Mouse (Mus musculus) ES-E14 (cell line): ENCODE measurements around the gene Dab2ip.

Experiments used
- CHD2 ChIP-seq: IDR thresholded peaks from 2 replicates; pipeline ENCODE4 v1.6.1; 2014; ENCODE audit warnings: mild to moderate bottlenecking, low read depth, low read length, inconsistent platforms
- MAFK ChIP-seq: IDR thresholded peaks from 2 replicates; pipeline ENCODE4 v1.6.1; 2014; ENCODE audit warnings: mild to moderate bottlenecking, low read depth, low read length, inconsistent platforms; ENCODE audit not compliant: insufficient read depth
- ZC3H11A ChIP-seq: IDR thresholded peaks from 2 replicates; pipeline ENCODE4 v1.6.1; 2012; ENCODE audit warnings: low read depth, mild to moderate bottlenecking, inconsistent platforms, low read length, borderline replicate concordance
- ZNF384 ChIP-seq: IDR thresholded peaks from 2 replicates; pipeline ENCODE4 v1.6.1; 2012; ENCODE audit warnings: low read depth, low read length, inconsistent platforms

DNA sequence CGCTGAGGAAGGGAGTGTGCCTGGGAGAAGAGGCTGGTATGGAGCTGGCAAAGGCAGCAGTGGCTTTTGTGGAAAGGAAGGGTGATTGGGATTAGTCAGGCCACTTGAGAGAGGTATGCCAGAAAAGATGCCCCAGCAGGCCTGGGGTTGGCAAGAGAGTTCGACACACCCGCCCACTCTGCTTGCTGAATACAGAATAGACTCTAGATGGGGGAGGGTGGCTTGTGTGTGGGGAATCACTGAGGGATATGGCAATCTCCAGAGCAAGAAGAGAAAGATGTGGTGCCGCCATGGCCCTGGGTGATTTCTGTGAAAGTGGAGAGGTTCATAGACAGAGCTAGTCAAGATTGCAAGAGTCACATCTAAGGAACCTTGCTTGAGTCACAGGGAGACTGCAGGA is 53.6 kb downstream of the Dab2ip start:
- TF ChIP-seq ZNF384 (no peak), MAFK (no peak), ZC3H11A (no peak), CHD2 (no peak)
